Mouse (Mus musculus) forebrain, embryonic 14.5 days (tissue): ENCODE measurements at regions not wholly inside any gene's neighbourhood (a gene's known extent, or its start where the extent isn't known, plus 50 kb on each side); places are given as distances from the start of the nearest gene placed in this dataset.

Source experiments
- ATAC-seq: fragments of 200-750 bp; cut with Nextera tagmentation; 2 replicates; pipeline ENCODE4 v1.8.0; 2017; ENCODE audit warnings: mild to moderate bottlenecking, moderate library complexity
- DNase-seq: peaks from one replicate; pipeline ENCODE4 v3.0.0-alpha.2; 2015; ENCODE audit warnings: low spot score
- H3K27ac ChIP-seq: fragments of 300-500 bp; sonication (generic); 2 replicates; pipeline ENCODE4 v1.5.1; 2014; ENCODE audit warnings: low read depth, mild to moderate bottlenecking, control low read depth, low read length, moderate library complexity
- H3K27me3 ChIP-seq: fragments of 300-500 bp; sonication (generic); replicated peaks from 2 replicates; pipeline ENCODE4 v1.6.1; 2014; ENCODE audit warnings: low read length, control low read depth, mixed read lengths; ENCODE audit not compliant: control insufficient read depth, insufficient read depth
- H3K36me3 ChIP-seq: fragments of 300-500 bp; sonication (generic); 2 replicates; pipeline ENCODE4 v1.6.1; 2014; ENCODE audit warnings: low read length, control low read depth; ENCODE audit not compliant: control insufficient read depth, insufficient read depth
- H3K4me1 ChIP-seq: fragments of 300-500 bp; sonication (generic); 2 replicates; pipeline ENCODE4 v1.6.1; 2014; ENCODE audit warnings: antibody characterized with exemption, low read length, control low read depth; ENCODE audit not compliant: control insufficient read depth, insufficient read depth
- H3K4me2 ChIP-seq: fragments of 300-500 bp; sonication (generic); 2 replicates; pipeline ENCODE4 v1.6.1; 2014; ENCODE audit warnings: mild to moderate bottlenecking, control low read depth, low read length
- H3K4me3 ChIP-seq: fragments of 300-500 bp; sonication (generic); 2 replicates; pipeline ENCODE4 v1.5.1; 2014; ENCODE audit warnings: low read depth, low read length, control low read depth
- H3K9ac ChIP-seq: fragments of 300-500 bp; sonication (generic); 2 replicates; pipeline ENCODE4 v1.6.1; 2014; ENCODE audit warnings: mild to moderate bottlenecking, low read length, control low read depth, moderate library complexity
- H3K9me3 ChIP-seq: fragments of 300-500 bp; sonication (generic); replicated peaks from 2 replicates; pipeline ENCODE4 v1.6.1; 2016; ENCODE audit warnings: low read length, control low read depth, mixed read lengths; ENCODE audit not compliant: control insufficient read depth
- WGBS: fragments of 180-500 bp; shearing (Covaris S2); extraction: QIAGEN DNeasy Blood & Tissue Kit; methylation state at CpG from one replicate; pipeline ENCODE4 v1.1.7; 2014; 5-methylcytosine and 5-hydroxymethylcytosine counted together

DNA sequence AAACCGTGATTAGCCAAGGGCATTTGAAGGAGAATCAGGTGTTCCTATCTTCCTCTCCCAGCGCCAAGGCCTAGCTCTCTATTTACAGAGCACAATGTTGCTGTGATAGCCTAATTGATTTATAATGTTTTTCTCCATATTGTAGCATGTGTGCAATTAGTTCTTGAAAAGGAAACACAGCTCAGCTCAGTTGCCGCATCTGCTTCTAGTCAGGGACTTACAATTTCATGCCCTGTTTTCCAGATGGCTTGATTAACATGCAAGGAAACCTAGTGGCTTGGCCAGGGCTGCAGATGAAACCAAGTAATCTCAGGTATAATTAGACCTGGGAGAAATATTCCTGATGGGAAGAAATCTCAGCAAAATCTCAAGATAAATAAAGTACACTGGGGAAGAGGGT, 434.1 kb downstream of the Ets1 start:
- Histone ChIP-seq H3K4me1 (no peaks in the 10 kb centered on the region), H3K27me3 (no peaks in the 10 kb centered on the region), H3K9me3 (no peaks in the 10 kb centered on the region; the same call in 1 of the 2 replicates), H3K36me3 (no peaks in the 10 kb centered on the region), H3K4me3 (no peak overlapping the region), H3K27ac (no peak overlapping the region), H3K9ac (no peak overlapping the region), H3K4me2 (no peak overlapping the region)
- ATAC-seq = no peak
- DNase-seq = peak; percentile 12
- 76% methylated on average over 3 of the region's 3 CpGs for WGBS

GRCm38 (mm10) chr9:33080271-33080670, 444.2 kb downstream of the Ets1 start:
- Histone ChIP-seq H3K9me3 (no peaks in the 10 kb centered on the region), H3K9ac (no peak overlapping the region), H3K4me3 (no peak overlapping the region), H3K27ac (no peak overlapping the region), H3K4me2 (no peak overlapping the region), H3K36me3 (no peaks in the 10 kb centered on the region), H3K4me1 (no peaks in the 10 kb centered on the region), H3K27me3 (no peaks in the 10 kb centered on the region)
- ATAC-seq (no peak), DNase-seq (no peak)
- 85% methylated on average over 3 of the region's 3 CpGs for WGBS

GRCm38 (mm10) chr9:33080774-33081173, 444.8 kb downstream of the Ets1 start:
- Histone ChIP-seq H3K36me3 (no peaks in the 10 kb centered on the region), H3K9me3 (no peaks in the 10 kb centered on the region), H3K27ac (no peak overlapping the region), H3K4me2 (no peak overlapping the region), H3K4me1 (no peaks in the 10 kb centered on the region), H3K9ac (no peak overlapping the region), H3K4me3 (no peak overlapping the region), H3K27me3 (no peaks in the 10 kb centered on the region)
- DNase-seq = peak; percentile 39
- no peak for ATAC-seq
- WGBS = 73% methylated on average over 6 of the region's 6 CpGs

DNA sequence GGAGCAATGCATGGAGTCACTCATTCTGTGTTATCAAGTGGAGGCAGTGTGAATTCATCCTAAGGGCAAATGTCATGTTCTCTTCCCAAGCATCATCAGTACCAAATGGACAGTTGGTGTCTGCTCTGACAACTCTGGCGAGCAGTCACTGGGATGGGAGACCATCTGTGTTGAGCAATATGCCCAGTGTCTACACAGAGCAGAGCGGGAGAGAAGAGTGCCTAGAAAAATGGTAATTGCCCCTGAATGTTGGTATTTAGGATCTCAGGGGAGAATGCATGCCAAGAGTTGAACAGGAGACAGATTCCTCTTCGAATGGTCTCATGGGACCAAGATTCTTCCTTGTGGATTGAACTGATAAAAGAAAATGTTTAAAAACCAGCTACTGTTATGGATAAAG, 454.0 kb downstream of the Ets1 start:
- H3K4me3 ChIP-seq = no peak overlapping the region
- H3K27me3 ChIP-seq = no peaks in the 10 kb centered on the region
- no peak overlapping the region for H3K4me2 ChIP-seq
- H3K36me3 ChIP-seq = no peaks in the 10 kb centered on the region
- no peak overlapping the region for H3K9ac ChIP-seq
- no peaks in the 10 kb centered on the region for H3K9me3 ChIP-seq
- H3K27ac ChIP-seq = no peak overlapping the region
- no peaks in the 10 kb centered on the region for H3K4me1 ChIP-seq
- ATAC-seq (no peak), DNase-seq (no peak)
- WGBS = 76% methylated on average over 3 of the region's 3 CpGs

- Histone ChIP-seq H3K4me2 (no peak overlapping the region), H3K27ac (no peak overlapping the region), H3K27me3 (no peaks in the 10 kb centered on the region), H3K4me1 (no peaks in the 10 kb centered on the region), H3K9me3 (no peaks in the 10 kb centered on the region), H3K4me3 (no peak overlapping the region), H3K9ac (no peak overlapping the region), H3K36me3 (no peaks in the 10 kb centered on the region)
- DNase-seq (peak; percentile 31), ATAC-seq (no peak)
- 73% methylated on average over 3 of the region's 3 CpGs for WGBS
Measured at GRCm38 (mm10) chr9:33091664-33092063, 455.6 kb downstream of the Ets1 start.

DNA sequence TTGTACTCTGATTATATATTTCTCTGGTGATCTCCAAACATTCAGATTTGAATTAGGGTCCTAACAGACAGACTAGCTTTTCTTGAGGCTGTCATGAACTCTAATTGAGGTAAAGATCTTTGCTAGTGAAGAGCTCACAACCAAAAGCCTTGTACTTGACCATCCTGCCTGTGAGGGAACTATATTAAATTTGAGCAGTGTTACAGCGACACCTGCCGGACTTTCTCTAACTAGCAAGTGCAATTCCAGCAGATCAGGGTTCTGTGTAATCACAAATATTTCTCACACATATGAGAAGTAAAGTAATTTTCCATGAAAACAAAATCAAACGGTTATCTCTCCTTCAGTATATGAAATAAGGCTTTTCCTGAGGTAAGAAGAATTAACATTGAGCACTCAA, 459.6 kb downstream of the Ets1 start:
- ATAC-seq = peak; percentile 26; the same call in 1 of the 2 replicates
- DNase-seq = peak; percentile 84
- no peak overlapping the region for H3K27ac ChIP-seq
- H3K4me2 ChIP-seq = no peak overlapping the region
- no peak overlapping the region for H3K9ac ChIP-seq
- no peaks in the 10 kb centered on the region for H3K9me3 ChIP-seq
- no peaks in the 10 kb centered on the region for H3K27me3 ChIP-seq
- H3K36me3 ChIP-seq = no peaks in the 10 kb centered on the region
- no peak overlapping the region for H3K4me3 ChIP-seq
- H3K4me1 ChIP-seq = no peaks in the 10 kb centered on the region
- WGBS = 1% methylated on average over 3 of the region's 3 CpGs

DNA sequence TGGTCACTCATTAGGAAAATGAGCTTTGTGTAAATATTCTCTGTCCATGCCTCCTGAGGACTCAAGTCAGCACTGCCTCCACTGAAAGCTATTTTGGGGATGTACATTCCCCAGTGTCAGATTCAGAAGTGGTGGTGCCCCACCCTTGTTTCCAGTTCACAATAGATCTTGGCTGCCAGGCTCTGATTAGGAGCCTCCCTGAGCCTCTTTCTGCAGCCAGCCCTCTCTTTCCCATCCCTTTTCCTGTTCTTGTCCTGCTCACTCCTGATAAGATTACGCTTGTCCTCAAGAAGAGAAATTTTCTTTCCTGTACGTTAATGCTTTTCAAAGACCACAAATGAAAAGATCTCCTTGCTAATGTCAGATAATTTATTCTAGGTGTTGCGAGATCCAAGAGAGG, 465.2 kb downstream of the Ets1 start:
- Histone ChIP-seq H3K4me3 (no peak overlapping the region), H3K9ac (no peak overlapping the region), H3K27ac (no peak overlapping the region), H3K4me2 (no peak overlapping the region), H3K9me3 (no peaks in the 10 kb centered on the region), H3K27me3 (no peaks in the 10 kb centered on the region), H3K36me3 (no peaks in the 10 kb centered on the region), H3K4me1 (no peaks in the 10 kb centered on the region)
- DNase-seq (no peak), ATAC-seq (no peak)
- WGBS = 90% methylated on average over 3 of the region's 3 CpGs

DNA sequence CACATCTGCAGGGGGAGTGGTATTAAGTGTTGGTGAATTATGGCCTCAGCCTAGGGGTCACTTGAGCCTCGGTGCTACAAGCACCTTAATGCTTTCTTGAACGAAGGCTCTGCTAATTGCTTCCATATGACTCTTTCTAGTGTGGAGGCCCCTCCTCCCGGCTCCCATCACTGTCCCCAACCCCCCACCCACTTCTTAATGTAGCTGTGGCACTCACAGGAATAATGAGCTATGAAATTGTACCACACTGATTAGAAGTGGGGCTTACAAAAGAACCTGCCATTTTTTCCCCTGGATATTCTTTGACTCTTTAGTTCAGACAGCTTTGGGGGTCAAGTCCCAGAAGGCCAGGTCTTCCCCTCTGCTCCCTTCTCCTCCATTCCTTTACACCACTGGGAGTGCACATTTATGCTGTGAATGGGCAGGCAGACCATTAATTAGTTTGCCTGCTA, 468.6 kb downstream of the Ets1 start:
- Histone ChIP-seq H3K36me3 (no peaks in the 10 kb centered on the region), H3K27ac (no peak overlapping the region), H3K4me2 (no peak overlapping the region), H3K4me3 (no peak overlapping the region), H3K9me3 (no peaks in the 10 kb centered on the region), H3K9ac (no peak overlapping the region), H3K27me3 (no peaks in the 10 kb centered on the region), H3K4me1 (no peaks in the 10 kb centered on the region)
- ATAC-seq (no peak; the same call in 1 of the 2 replicates), DNase-seq (no peak)
- 6% methylated on average over 3 of the region's 3 CpGs for WGBS

- WGBS = 89% methylated on average over 1 of the region's 1 CpGs
- Histone ChIP-seq H3K9me3 (no peaks in the 10 kb centered on the region), H3K4me1 (no peaks in the 10 kb centered on the region), H3K4me3 (no peak overlapping the region), H3K9ac (no peak overlapping the region), H3K36me3 (no peaks in the 10 kb centered on the region), H3K4me2 (no peak overlapping the region), H3K27me3 (no peaks in the 10 kb centered on the region), H3K27ac (no peak overlapping the region)
- ATAC-seq (no peak), DNase-seq (no peak)
Measured at GRCm38 (mm10) chr9:33123841-33124240, 487.8 kb downstream of the Ets1 start.
